In the genomic region with DNA sequence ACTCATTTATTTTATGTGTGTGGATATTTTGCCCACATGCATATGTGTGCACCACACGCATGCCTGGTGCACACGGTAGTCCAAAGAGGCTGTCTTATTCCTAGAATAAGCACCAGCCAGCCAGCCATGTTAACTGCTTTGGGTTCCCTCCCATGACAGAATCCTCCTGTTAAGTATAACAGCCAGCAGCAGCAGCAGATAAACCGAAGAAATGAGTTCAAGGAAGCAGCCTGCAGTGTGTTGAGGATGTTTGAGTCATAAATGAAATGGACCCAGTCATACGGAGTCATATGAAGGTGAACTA, we compare ENCODE assay signal across 11 mouse cellular contexts. TPM values are rescaled to one million over a fixed set of nuclear protein-coding genes. Genes with fewer than 3 reads are reported as not detected.
DNase-seq lines count a peak whose midpoint lies in the region; ATAC-seq and TF ChIP-seq lines count a peak whose summit lies in the region.
"Had no signal": no experiment of that assay in that cellular context is flagged by ENCODE, and none has a peak within 500 bp of the region (broad histone marks: within the 10 kb centered on the region; RNA-seq: fewer than 3 reads in every experiment).

No protein-coding gene starts in this region.

- no peak overlapping the region for H3K27ac ChIP-seq in embryonic facial prominence, embryonic 13.5 days
- H3K27ac ChIP-seq in embryonic facial prominence, embryonic 10.5 days (replicated peaks): no peak overlapping the region; the same call in 1 of the 2 replicates
- no peak overlapping the region for H3K27ac ChIP-seq in kidney, embryonic 16.5 days (ENCODE audit: low read length)
- no peak overlapping the region for H3K27ac ChIP-seq in MEL (ENCODE audit: control insufficient read depth, low read depth, low read length)
- no peak overlapping the region for H3K27ac ChIP-seq in liver, postnatal 0 days (ENCODE audit: low read depth)
- H3K27ac ChIP-seq: hindbrain, postnatal 0 days had no signal

- no peak for TF ChIP-seq EP300 in MEL (IDR thresholded peaks at IDR 0.05; ENCODE audit: low read depth in 1 of 2, low read length in 2 of 2)
- no peak for TF ChIP-seq EP300 in liver, postnatal 0 days (IDR thresholded peaks at IDR 0.05; ENCODE audit: low read depth)

- no peak for DNase-seq in embryonic facial prominence, embryonic 10.5 days (ENCODE audit: low spot score)
- DNase-seq in kidney, adult 9 months: no peak
- DNase-seq in MEL (ENCODE audit: low read depth, low spot score): no peak
- DNase-seq in liver, postnatal 0 days: no peak
- DNase-seq in left cerebral cortex, adult 9 months (ENCODE audit: low spot score in 2 of 2): no peak
- DNase-seq in retina, embryonic 14.5 days (ENCODE audit: low spot score): no peak

- TF ChIP-seq RAD21 in MEL (IDR thresholded peaks at IDR 0.05; ENCODE audit: low read depth, low read length): no peak

- no peaks in the 10 kb centered on the region for H3K27me3 ChIP-seq in embryonic facial prominence, embryonic 13.5 days
- H3K27me3 ChIP-seq in embryonic facial prominence, embryonic 10.5 days (replicated peaks; ENCODE audit: low read depth, poor library complexity, severe bottlenecking): no peaks in the 10 kb centered on the region
- no peaks in the 10 kb centered on the region for H3K27me3 ChIP-seq in kidney, embryonic 16.5 days (ENCODE audit: insufficient read depth, low read length)
- no peaks in the 10 kb centered on the region for H3K27me3 ChIP-seq in MEL (ENCODE audit: control insufficient read depth in 1 of 2, insufficient read depth in 2 of 2, low read length in 2 of 2)
- no peaks in the 10 kb centered on the region for H3K27me3 ChIP-seq in liver, postnatal 0 days (ENCODE audit: insufficient read depth, low read length)

- peaks cover 5% of the 10 kb centered on the region; the same call in 1 of the 2 replicates for H3K4me1 ChIP-seq in embryonic facial prominence, embryonic 13.5 days
- H3K4me1 ChIP-seq in embryonic facial prominence, embryonic 10.5 days: peaks cover 3% of the 10 kb centered on the region
- H3K4me1 ChIP-seq in kidney, embryonic 16.5 days (ENCODE audit: insufficient read depth, low read length): 0 out of 2 replicates have a peak, but pooled peaks cover 3% of the 10 kb centered on the region
- H3K4me1 ChIP-seq in MEL (ENCODE audit: control insufficient read depth in 1 of 2, insufficient read depth in 2 of 2, low read length in 2 of 2): peaks cover 0 to 17% of the 10 kb centered on the region in 2 experiments; a peak in 3 of 4 replicates
- H3K4me1 ChIP-seq in liver, postnatal 0 days (ENCODE audit: insufficient read depth): peaks cover 7% of the 10 kb centered on the region; the same call in 1 of the 2 replicates

- 0 out of 2 replicates have a peak overlapping the region, but pooled peaks have one; percentile 53 for H3K4me2 ChIP-seq in embryonic facial prominence, embryonic 13.5 days
- peak overlapping the region; percentile 51; the same call in 1 of the 2 replicates for H3K4me2 ChIP-seq in kidney, embryonic 16.5 days (replicated peaks; ENCODE audit: low read depth, low read length)
- peak overlapping the region; percentile 72; the same call in 1 of the 2 replicates for H3K4me2 ChIP-seq in liver, postnatal 0 days (ENCODE audit: low read depth, low read length)

- H3K9ac ChIP-seq in embryonic facial prominence, embryonic 13.5 days: no peak overlapping the region
- no peak overlapping the region for H3K9ac ChIP-seq in kidney, embryonic 16.5 days (replicated peaks; ENCODE audit: low read length)
- H3K9ac ChIP-seq in MEL (ENCODE audit: control insufficient read depth, low read depth, low read length, poor library complexity, severe bottlenecking): peak overlapping the region; percentile 28; the same call in 1 of the 2 replicates
- no peak overlapping the region for H3K9ac ChIP-seq in liver, postnatal 0 days (replicated peaks)

- H3K4me3 ChIP-seq in embryonic facial prominence, embryonic 13.5 days: no peak overlapping the region
- no peak overlapping the region for H3K4me3 ChIP-seq in embryonic facial prominence, embryonic 10.5 days
- H3K4me3 ChIP-seq in kidney, embryonic 16.5 days (ENCODE audit: low read length): no peak overlapping the region
- H3K4me3 ChIP-seq in MEL (ENCODE audit: control insufficient read depth in 1 of 2, insufficient read depth in 1 of 2, low read depth in 2 of 2, low read length in 2 of 2): peak overlapping the region; percentile 57 to 94
- H3K4me3 ChIP-seq in liver, postnatal 0 days (ENCODE audit: low read depth, low read length): no peak overlapping the region

- no peak for ATAC-seq in embryonic facial prominence, embryonic 13.5 days (ENCODE audit: insufficient number of reproducible peaks, insufficient read depth, low FRiP score, low TSS enrichment, low read depth)
- ATAC-seq in kidney, embryonic 16.5 days (ENCODE audit: low FRiP score, low TSS enrichment): 0 out of 2 replicates have a peak, but pooled peaks have one; percentile 27
- ATAC-seq in liver, postnatal 0 days: no peak
- ATAC-seq: hindbrain, postnatal 0 days had no signal

- no peaks in the 10 kb centered on the region for H3K79me2 ChIP-seq in MEL (ENCODE audit: control insufficient read depth, insufficient read depth, low read length, poor library complexity)

- TF ChIP-seq CTCF in MEL (IDR thresholded peaks at IDR 0.05 in 2 of 3, conservative IDR thresholded peaks at IDR 0.05 in 1 of 3; ENCODE audit: control insufficient read depth in 1 of 3, insufficient read depth in 1 of 3, low read depth in 2 of 3, low read length in 3 of 3, poor library complexity in 1 of 3, severe bottlenecking in 1 of 3): no peak
- no peak for TF ChIP-seq CTCF in liver, postnatal 0 days (IDR thresholded peaks at IDR 0.05; ENCODE audit: low read depth)

- H3K36me3 ChIP-seq in embryonic facial prominence, embryonic 13.5 days: no peaks in the 10 kb centered on the region
- no peaks in the 10 kb centered on the region for H3K36me3 ChIP-seq in embryonic facial prominence, embryonic 10.5 days (replicated peaks)
- H3K36me3 ChIP-seq in kidney, embryonic 16.5 days (ENCODE audit: insufficient read depth, low read length): no peaks in the 10 kb centered on the region
- no peaks in the 10 kb centered on the region; a peak in 1 of 4 replicates for H3K36me3 ChIP-seq in MEL (ENCODE audit: control insufficient read depth in 1 of 2, insufficient read depth in 2 of 2, low read length in 2 of 2)
- H3K36me3 ChIP-seq in liver, postnatal 0 days (replicated peaks; ENCODE audit: insufficient read depth, low read length): no peaks in the 10 kb centered on the region
- H3K36me3 ChIP-seq: heart, embryonic 10.5 days had no signal

- no peak for TF ChIP-seq POLR2A in MEL (IDR thresholded peaks at IDR 0.05; ENCODE audit: control insufficient read depth in 1 of 2, insufficient read depth in 1 of 2, low read depth in 1 of 2, low read length in 2 of 2, poor library complexity in 1 of 2)

- H3K9me3 ChIP-seq in embryonic facial prominence, embryonic 13.5 days: no peaks in the 10 kb centered on the region
- no peaks in the 10 kb centered on the region for H3K9me3 ChIP-seq in embryonic facial prominence, embryonic 10.5 days
- no peaks in the 10 kb centered on the region for H3K9me3 ChIP-seq in kidney, embryonic 16.5 days (ENCODE audit: low read length)
- H3K9me3 ChIP-seq in MEL (replicated peaks; ENCODE audit: insufficient read depth, low read length): no peaks in the 10 kb centered on the region
- H3K9me3 ChIP-seq in liver, postnatal 0 days (ENCODE audit: low read length): no peaks in the 10 kb centered on the region
- H3K9me3 ChIP-seq: heart, embryonic 10.5 days had no signal

- 38% methylated on average over 4 of the region's 4 CpGs for WGBS in embryonic facial prominence, embryonic 13.5 days
- WGBS in embryonic facial prominence, embryonic 10.5 days: 35% methylated on average over 4 of the region's 4 CpGs
- 30% methylated on average over 4 of the region's 4 CpGs for WGBS in kidney, embryonic 16.5 days
- 27% methylated on average over 4 of the region's 4 CpGs for WGBS in liver, postnatal 0 days (ENCODE audit: insufficient replicate concordance)

TF ChIP-seq in MEL, 35 proteins besides CTCF, POLR2A, EP300 and RAD21:
- TF ChIP-seq MAFK (IDR thresholded peaks at IDR 0.05; ENCODE audit: borderline replicate concordance, low read depth, low read length) (no peak), ZMIZ1 (IDR thresholded peaks at IDR 0.05; ENCODE audit: low read depth, low read length) (no peak), CHD1 (IDR thresholded peaks at IDR 0.05; ENCODE audit: low read depth, low read length) (no peak), GATA1 (IDR thresholded peaks at IDR 0.05; ENCODE audit: low read depth, low read length) (no peak), POLR2AphosphoS2 (IDR thresholded peaks at IDR 0.05; ENCODE audit: low read length) (no peak)
TF ChIP-seq in MEL: peak in this region for 0.

RNA-seq across cellular contexts. Expression of a gene that starts 31.2 kb away (rescaled TPM):
- polyA plus RNA-seq in embryonic facial prominence, embryonic 13.5 days (2015; fragmentation: Nextera tagmentation; extraction: Ambion mirVana): 0.59 and 1.1 TPM in 2 replicates
- 1.4 and 1.6 TPM in 2 replicates for polyA plus RNA-seq in embryonic facial prominence, embryonic 10.5 days (2016; fragmentation: Nextera tagmentation; extraction: Ambion mirVana)
- polyA plus RNA-seq in kidney, embryonic 16.5 days (2015; fragmentation: Nextera tagmentation; extraction: Ambion mirVana): 36.9 and 37.1 TPM in 2 replicates
- total RNA-seq in MEL (2012; rRNA removed): 0.12 and 0.16 TPM in 2 replicates
- under 1 TPM in 1 of 2 experiments, not detected in 1; 0.81 TPM for polyA plus RNA-seq in MEL (2012; ENCODE audit: insufficient read depth in 1 of 2, insufficient read length in 2 of 2, low read depth in 1 of 2, low replicate concordance in 2 of 2, missing spikeins in 1 of 2)
- 0.71 and 1.0 TPM in 2 replicates for polyA plus RNA-seq in liver, postnatal 0 days (2015; fragmentation: Nextera tagmentation; extraction: Ambion mirVana)
- total RNA-seq: adrenal gland, postnatal 36 days had no signal

Comparison
In these comparisons a context has a peak if more than half of its experiments do, and no peak if none do; other contexts are left out.
1. H3K4me3 ChIP-seq: peak in MEL (2 of 2); none in embryonic facial prominence, embryonic 13.5 days (single experiment), embryonic facial prominence, embryonic 10.5 days (single experiment), kidney, embryonic 16.5 days (single experiment) and liver, postnatal 0 days (single experiment).
2. RNA of a gene that starts 31.2 kb away (polyA plus RNA-seq): 36.9 to 37.1 TPM in kidney, embryonic 16.5 days; 1.4 to 1.6 TPM in embryonic facial prominence, embryonic 10.5 days, 0.71 to 1.0 TPM in liver, postnatal 0 days, 0.81 TPM in MEL and 0.59 to 1.1 TPM in embryonic facial prominence, embryonic 13.5 days; every median in the first group is over 10 times any median in the second.
3. Peak in every context shown above with its lines, with median percentiles within 50 percentile points of each other: H3K4me2 ChIP-seq.